ENCODE assay signal across 8 mouse cellular contexts in the genomic region with DNA sequence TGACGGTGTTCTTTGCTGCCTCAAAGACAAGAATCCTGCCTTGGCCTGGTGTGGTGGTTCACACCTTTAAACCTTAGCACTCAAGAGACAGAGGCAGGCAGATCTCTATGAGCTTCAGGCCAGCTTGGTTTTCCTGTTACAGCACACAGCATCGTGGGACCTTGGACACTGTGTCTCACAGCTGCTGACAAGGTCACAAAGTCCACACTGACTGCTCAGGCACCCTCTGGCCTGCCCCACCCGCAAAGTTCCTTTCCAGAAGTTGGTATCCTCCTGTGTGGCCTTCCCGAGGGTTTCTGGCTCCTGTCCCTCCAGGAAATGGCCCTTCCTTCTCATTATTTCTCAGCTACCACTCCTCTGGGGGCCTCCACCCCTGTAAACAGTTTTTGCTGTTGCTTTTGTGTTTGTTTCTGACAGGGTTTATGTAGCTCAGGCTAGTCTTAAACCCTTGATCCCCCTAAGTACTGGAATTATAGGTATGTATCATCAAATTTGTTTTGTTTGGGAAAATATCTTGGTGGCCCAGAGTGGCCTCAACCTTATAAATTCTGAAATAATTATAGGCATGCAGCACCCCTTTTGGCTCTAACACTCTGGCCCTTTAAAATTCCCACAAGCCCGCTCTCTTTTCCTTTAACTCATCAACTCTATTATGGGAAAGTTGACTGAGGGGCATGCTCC. TPM values are rescaled to one million over a fixed set of nuclear protein-coding genes. Genes with fewer than 3 reads are reported as not detected.
DNase-seq lines count a peak whose midpoint lies in the region; ATAC-seq and TF ChIP-seq lines count a peak whose summit lies in the region.

A gene (plus strand): TSS at position 631 of the 681 bp plus-strand sequence.

- DNase-seq in kidney, adult 2 months: peak; percentile 42
- DNase-seq in kidney, postnatal 10 days: no peak
- no peak for DNase-seq in adrenal gland, adult 8-10 months
- no peak for DNase-seq in gastrocnemius, adult 18-20 months (ENCODE audit: low spot score)
- no peak for DNase-seq in embryo, embryonic 11 days
- DNase-seq in ovary, postnatal 10 days (ENCODE audit: low spot score): no peak

- no peak for TF ChIP-seq CTCF in kidney, adult 2 months (conservative IDR thresholded peaks at IDR 0.05; ENCODE audit: insufficient read depth, insufficient read length, low read depth, low read length)

- H3K4me3 ChIP-seq in kidney, adult 2 months (ENCODE audit: insufficient read depth, low read depth, low read length): no peak within 1 kb of the TSS
- no peak within 1 kb of the TSS for H3K4me3 ChIP-seq in hindbrain, embryonic 15.5 days
- H3K4me3 ChIP-seq in liver, embryonic 15.5 days (replicated peaks): no peak within 1 kb of the TSS

- no peaks in the 10 kb centered on the region for H3K9me3 ChIP-seq in hindbrain, embryonic 15.5 days
- H3K9me3 ChIP-seq in liver, embryonic 15.5 days (replicated peaks): no peaks in the 10 kb centered on the region

- H3K9ac ChIP-seq in hindbrain, embryonic 15.5 days: no peak within 1 kb of the TSS
- no peak within 1 kb of the TSS for H3K9ac ChIP-seq in liver, embryonic 15.5 days

- no peaks in the 10 kb centered on the region for H3K36me3 ChIP-seq in kidney, adult 2 months (ENCODE audit: control insufficient read depth, insufficient read depth, low read length)
- no peaks in the 10 kb centered on the region for H3K36me3 ChIP-seq in hindbrain, embryonic 15.5 days
- no peaks in the 10 kb centered on the region for H3K36me3 ChIP-seq in liver, embryonic 15.5 days (replicated peaks)

- 59% methylated on average over 5 of the region's 5 CpGs for whole genome bisulfite sequencing in kidney, adult 2 months
- WGBS in hindbrain, embryonic 15.5 days: 83% methylated on average over 5 of the region's 5 CpGs
- 49% methylated on average over 5 of the region's 5 CpGs for WGBS in liver, embryonic 15.5 days (ENCODE audit: insufficient replicate concordance)

- no peak within 1 kb of the TSS for H3K27ac ChIP-seq in kidney, adult 2 months (ENCODE audit: insufficient read depth, low read depth, low read length)
- H3K27ac ChIP-seq in hindbrain, embryonic 15.5 days (replicated peaks): no peak within 1 kb of the TSS
- no peak within 1 kb of the TSS for H3K27ac ChIP-seq in liver, embryonic 15.5 days (replicated peaks)

- no peak within 1 kb of the TSS for H3K4me2 ChIP-seq in hindbrain, embryonic 15.5 days
- no peak within 1 kb of the TSS for H3K4me2 ChIP-seq in liver, embryonic 15.5 days

- no peak for TF ChIP-seq POLR2A in kidney, adult 2 months (IDR thresholded peaks at IDR 0.05; ENCODE audit: low read depth, low read length)

- H3K27me3 ChIP-seq in kidney, adult 2 months (replicated peaks; ENCODE audit: control insufficient read depth, insufficient read depth, low read length): no peaks in the 10 kb centered on the region
- H3K27me3 ChIP-seq in hindbrain, embryonic 15.5 days: no peaks in the 10 kb centered on the region
- H3K27me3 ChIP-seq in liver, embryonic 15.5 days: no peaks in the 10 kb centered on the region

- no peak for ATAC-seq in hindbrain, embryonic 15.5 days (ENCODE audit: low FRiP score, low read depth)
- no peak for ATAC-seq in liver, embryonic 15.5 days (ENCODE audit: insufficient read depth)

- no peaks in the 10 kb centered on the region for H3K4me1 ChIP-seq in kidney, adult 2 months (ENCODE audit: control insufficient read depth, insufficient read depth, low read length)
- peaks cover 5% of the 10 kb centered on the region; the same call in 1 of the 2 replicates for H3K4me1 ChIP-seq in hindbrain, embryonic 15.5 days (replicated peaks)
- no peaks in the 10 kb centered on the region for H3K4me1 ChIP-seq in liver, embryonic 15.5 days (replicated peaks)

RNA-seq across cellular contexts. Expression of the gene that starts here (rescaled TPM):
- polyA plus RNA-seq in kidney, adult 2 months (2012; rRNA removed): 57.8 and 67.1 TPM in 2 replicates
- total RNA-seq in adrenal gland, adult 8-10 months (2022): 10 to 100 TPM; 82.8 to 96.1 (median 90.0) TPM
- 100 to 1,000 TPM; 307 to 316 TPM for total RNA-seq in gastrocnemius, adult 18-20 months (2021)
- 27.7 and 32.2 TPM in 2 replicates for polyA plus RNA-seq in hindbrain, embryonic 15.5 days (2015; fragmentation: Nextera tagmentation; extraction: Ambion mirVana)
- polyA plus RNA-seq in liver, embryonic 15.5 days (2015; fragmentation: Nextera tagmentation; extraction: Ambion mirVana): 79.4 and 99.7 TPM in 2 replicates
